Mouse (Mus musculus): ENCODE measurements around the gene Rnf151. TPM values are rescaled to one million over a fixed set of nuclear protein-coding genes. Genes with fewer than 3 reads are reported as not detected.

Rnf151 gene
- polyA plus RNA-seq, 1 experiment from 2014 or later: not detected

DNA sequence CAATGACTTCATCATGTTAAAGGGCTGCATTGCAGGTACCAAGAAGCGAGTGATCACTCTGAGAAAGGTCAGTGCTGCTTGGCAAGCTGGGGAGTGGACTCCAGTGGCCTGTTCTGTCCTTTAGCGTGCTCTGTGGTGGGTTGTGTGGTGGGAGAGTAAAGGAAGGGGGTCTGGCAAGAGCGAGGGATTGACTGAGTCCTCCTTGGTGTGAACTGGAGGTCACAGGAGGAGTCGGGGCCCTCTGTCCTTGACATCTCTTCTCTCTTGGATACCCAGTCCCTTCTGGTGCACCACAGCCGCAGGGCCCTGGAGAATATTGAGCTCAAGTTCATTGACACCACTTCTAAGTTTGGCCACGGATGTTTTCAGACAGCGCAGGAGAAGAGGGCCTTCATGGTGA, 17.6 kb upstream of the Rnf151 start:
- no peaks in the 10 kb centered on the region for H3K27me3 ChIP-seq (ENCODE audit: control insufficient read depth, insufficient read depth, low read length)
- H3K4me1 ChIP-seq (ENCODE audit: control insufficient read depth, insufficient read depth, low read length): peaks cover 5% of the 10 kb centered on the region; the same call in 1 of the 2 replicates
- H3K36me3 ChIP-seq (ENCODE audit: control insufficient read depth, insufficient read depth, low read length): no peaks in the 10 kb centered on the region
- 88% methylated on average over 7 of the region's 7 CpGs for WGBS
- H3K4me3 ChIP-seq (ENCODE audit: low read depth, low read length): no peak overlapping the region
- no peaks in the 10 kb centered on the region for H3K9me3 ChIP-seq (ENCODE audit: control insufficient read depth, low read length)
- ATAC-seq (ENCODE audit: low read depth): no peak
- H3K9ac ChIP-seq (replicated peaks; ENCODE audit: low read depth, low read length): no peak overlapping the region
- H3K27ac ChIP-seq (ENCODE audit: low read depth, low read length): no peak overlapping the region
- H3K4me2 ChIP-seq (ENCODE audit: low read depth, low read length): peak overlapping the region; percentile 47; the same call in 1 of the 2 replicates

- WGBS: 75% methylated on average over 1 of the region's 1 CpGs
- no peaks in the 10 kb centered on the region for H3K27me3 ChIP-seq (ENCODE audit: control insufficient read depth, insufficient read depth, low read length)
- no peaks in the 10 kb centered on the region for H3K9me3 ChIP-seq (ENCODE audit: control insufficient read depth, low read length)
- H3K4me2 ChIP-seq (ENCODE audit: low read depth, low read length): no peak overlapping the region
- peaks cover 5% of the 10 kb centered on the region; the same call in 1 of the 2 replicates for H3K4me1 ChIP-seq (ENCODE audit: control insufficient read depth, insufficient read depth, low read length)
- no peaks in the 10 kb centered on the region for H3K36me3 ChIP-seq (ENCODE audit: control insufficient read depth, insufficient read depth, low read length)
- H3K9ac ChIP-seq (replicated peaks; ENCODE audit: low read depth, low read length): no peak overlapping the region
- ATAC-seq (ENCODE audit: low read depth): no peak
- no peak overlapping the region for H3K27ac ChIP-seq (ENCODE audit: low read depth, low read length)
- no peak overlapping the region for H3K4me3 ChIP-seq (ENCODE audit: low read depth, low read length)
Measured at GRCm38 (mm10) chr17:24734513-24734912, 16.6 kb upstream of the Rnf151 start.

- H3K4me2 ChIP-seq (ENCODE audit: low read depth, low read length): no peak overlapping the region
- H3K27ac ChIP-seq (ENCODE audit: low read depth, low read length): no peak overlapping the region
- no peaks in the 10 kb centered on the region for H3K27me3 ChIP-seq (ENCODE audit: control insufficient read depth, insufficient read depth, low read length)
- no peak overlapping the region for H3K9ac ChIP-seq (replicated peaks; ENCODE audit: low read depth, low read length)
- no peaks in the 10 kb centered on the region for H3K9me3 ChIP-seq (ENCODE audit: control insufficient read depth, low read length)
- peaks cover 5% of the 10 kb centered on the region; the same call in 1 of the 2 replicates for H3K4me1 ChIP-seq (ENCODE audit: control insufficient read depth, insufficient read depth, low read length)
- WGBS: 92% methylated on average over 21 of the region's 21 CpGs
- ATAC-seq (ENCODE audit: low read depth): no peak
- H3K36me3 ChIP-seq (ENCODE audit: control insufficient read depth, insufficient read depth, low read length): no peaks in the 10 kb centered on the region
- no peak overlapping the region for H3K4me3 ChIP-seq (ENCODE audit: low read depth, low read length)
Measured at GRCm38 (mm10) chr17:24733434-24734050, 15.7 kb upstream of the Rnf151 start.

DNA sequence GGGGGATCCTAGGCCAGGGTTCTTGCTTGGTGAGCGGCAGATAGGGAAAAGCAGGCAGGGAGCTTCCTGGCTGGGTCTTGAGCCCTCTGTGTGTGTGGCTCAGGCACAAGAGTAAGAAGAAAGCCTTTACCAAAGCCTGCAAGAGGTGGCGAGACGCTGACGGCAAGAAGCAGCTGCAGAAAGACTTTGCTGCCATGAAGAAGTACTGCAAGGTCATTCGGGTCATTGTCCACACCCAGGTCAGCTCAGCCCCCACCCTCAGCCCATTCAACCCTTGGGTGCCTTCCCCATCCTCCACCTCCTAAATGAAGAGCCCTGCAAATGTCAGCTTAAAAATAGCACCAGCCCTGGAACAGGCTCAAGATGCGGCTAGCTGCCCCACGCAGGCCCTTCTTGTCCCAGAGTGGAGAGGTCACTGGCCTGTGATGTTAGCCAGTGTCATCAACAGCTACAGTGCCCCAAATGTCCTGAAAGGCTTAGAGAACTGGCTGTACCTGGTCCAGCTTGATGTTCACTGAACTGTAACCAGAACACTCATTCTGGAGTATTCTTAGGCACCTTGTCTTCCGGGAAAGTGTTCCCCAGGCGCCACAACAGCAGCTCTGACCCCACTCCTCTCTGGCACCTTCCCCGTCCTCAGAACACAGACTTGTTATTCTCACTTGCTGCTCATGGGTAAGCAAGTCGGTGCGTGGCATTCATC, 14.5 kb upstream of the Rnf151 start:
- Histone ChIP-seq H3K27me3 (ENCODE audit: control insufficient read depth, insufficient read depth, low read length) (no peaks in the 10 kb centered on the region), H3K4me3 (ENCODE audit: low read depth, low read length) (no peak overlapping the region), H3K36me3 (ENCODE audit: control insufficient read depth, insufficient read depth, low read length) (no peaks in the 10 kb centered on the region), H3K9ac (replicated peaks; ENCODE audit: low read depth, low read length) (no peak overlapping the region), H3K9me3 (ENCODE audit: control insufficient read depth, low read length) (no peaks in the 10 kb centered on the region), H3K4me1 (ENCODE audit: control insufficient read depth, insufficient read depth, low read length) (peaks cover 5% of the 10 kb centered on the region; the same call in 1 of the 2 replicates), H3K4me2 (ENCODE audit: low read depth, low read length) (no peak overlapping the region), H3K27ac (ENCODE audit: low read depth, low read length) (no peak overlapping the region)
- no peak for ATAC-seq (ENCODE audit: low read depth)
- WGBS: 82% methylated on average over 9 of the region's 12 CpGs

GRCm38 (mm10) chr17:24730787-24731186, 12.9 kb upstream of the Rnf151 start:
- Histone ChIP-seq H3K27me3 (ENCODE audit: control insufficient read depth, insufficient read depth, low read length) (no peaks in the 10 kb centered on the region), H3K9ac (replicated peaks; ENCODE audit: low read depth, low read length) (no peak overlapping the region), H3K4me2 (ENCODE audit: low read depth, low read length) (no peak overlapping the region), H3K36me3 (ENCODE audit: control insufficient read depth, insufficient read depth, low read length) (no peaks in the 10 kb centered on the region), H3K27ac (ENCODE audit: low read depth, low read length) (no peak overlapping the region), H3K4me1 (ENCODE audit: control insufficient read depth, insufficient read depth, low read length) (0 out of 2 replicates have a peak, but pooled peaks cover 1% of the 10 kb centered on the region), H3K4me3 (ENCODE audit: low read depth, low read length) (no peak overlapping the region), H3K9me3 (ENCODE audit: control insufficient read depth, low read length) (no peaks in the 10 kb centered on the region)
- no peak for ATAC-seq (ENCODE audit: low read depth)
- 81% methylated on average over 14 of the region's 14 CpGs for WGBS

GRCm38 (mm10) chr17:24729067-24729466, 11.2 kb upstream of the Rnf151 start:
- Histone ChIP-seq H3K9me3 (ENCODE audit: control insufficient read depth, low read length) (no peaks in the 10 kb centered on the region), H3K27me3 (ENCODE audit: control insufficient read depth, insufficient read depth, low read length) (no peaks in the 10 kb centered on the region), H3K4me2 (ENCODE audit: low read depth, low read length) (no peak overlapping the region), H3K4me1 (ENCODE audit: control insufficient read depth, insufficient read depth, low read length) (no peaks in the 10 kb centered on the region), H3K27ac (ENCODE audit: low read depth, low read length) (no peak overlapping the region), H3K36me3 (ENCODE audit: control insufficient read depth, insufficient read depth, low read length) (no peaks in the 10 kb centered on the region), H3K9ac (replicated peaks; ENCODE audit: low read depth, low read length) (no peak overlapping the region), H3K4me3 (ENCODE audit: low read depth, low read length) (no peak overlapping the region)
- no peak for ATAC-seq (ENCODE audit: low read depth)
- WGBS: 82% methylated on average over 6 of the region's 6 CpGs

- no peaks in the 10 kb centered on the region for H3K9me3 ChIP-seq (ENCODE audit: control insufficient read depth, low read length)
- no peak overlapping the region for H3K27ac ChIP-seq (ENCODE audit: low read depth, low read length)
- H3K36me3 ChIP-seq (ENCODE audit: control insufficient read depth, insufficient read depth, low read length): no peaks in the 10 kb centered on the region
- H3K4me3 ChIP-seq (ENCODE audit: low read depth, low read length): no peak overlapping the region
- H3K4me1 ChIP-seq (ENCODE audit: control insufficient read depth, insufficient read depth, low read length): peaks cover 5% of the 10 kb centered on the region
- H3K27me3 ChIP-seq (ENCODE audit: control insufficient read depth, insufficient read depth, low read length): no peaks in the 10 kb centered on the region
- WGBS: 71% methylated on average over 17 of the region's 17 CpGs
- no peak overlapping the region for H3K4me2 ChIP-seq (ENCODE audit: low read depth, low read length)
- no peak for ATAC-seq (ENCODE audit: low read depth)
- no peak overlapping the region for H3K9ac ChIP-seq (replicated peaks; ENCODE audit: low read depth, low read length)
Measured at GRCm38 (mm10) chr17:24728184-24728583, 10.3 kb upstream of the Rnf151 start.

DNA sequence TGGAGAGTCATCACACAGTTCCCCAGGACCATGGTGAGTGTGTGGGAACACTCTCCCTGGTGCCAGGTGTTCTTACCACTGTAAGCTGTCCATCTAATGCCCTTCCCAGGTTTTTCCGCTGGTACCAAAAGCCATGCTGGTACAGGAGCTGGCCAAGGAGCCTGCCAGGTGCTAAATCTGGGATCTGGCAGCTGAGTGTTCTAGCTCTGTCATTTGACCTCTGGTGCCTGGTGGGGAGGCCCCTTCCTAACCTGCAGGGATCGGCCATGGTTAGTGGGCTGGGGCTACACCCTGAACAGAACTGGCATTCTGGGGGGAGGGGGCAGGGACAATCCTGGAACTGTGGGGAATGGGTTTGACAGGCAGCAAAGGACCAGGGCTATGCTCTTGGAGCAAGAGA, 9.8 kb upstream of the Rnf151 start, which contains the start of gene Rpl3l:
Gene Rpl3l, plus strand, starts transcription at position 203 of the 400 bp plus-strand sequence.
- Histone ChIP-seq H3K36me3 (ENCODE audit: control insufficient read depth, insufficient read depth, low read length) (no peaks in the 10 kb centered on the region), H3K4me1 (ENCODE audit: control insufficient read depth, insufficient read depth, low read length) (peaks cover 11% of the 10 kb centered on the region), H3K27me3 (ENCODE audit: control insufficient read depth, insufficient read depth, low read length) (no peaks in the 10 kb centered on the region), H3K9ac (replicated peaks; ENCODE audit: low read depth, low read length) (no peak within 1 kb of the TSS), H3K4me3 (ENCODE audit: low read depth, low read length) (no peak within 1 kb of the TSS), H3K27ac (ENCODE audit: low read depth, low read length) (no peak within 1 kb of the TSS), H3K4me2 (ENCODE audit: low read depth, low read length) (no peak within 1 kb of the TSS), H3K9me3 (ENCODE audit: control insufficient read depth, low read length) (no peaks in the 10 kb centered on the region)
- ATAC-seq (ENCODE audit: low read depth): no peak
- 81% methylated on average over 2 of the region's 2 CpGs for WGBS

GRCm38 (mm10) chr17:24725637-24726390, 8.0 kb upstream of the Rnf151 start:
- Histone ChIP-seq H3K4me2 (ENCODE audit: low read depth, low read length) (no peak overlapping the region), H3K36me3 (ENCODE audit: control insufficient read depth, insufficient read depth, low read length) (peaks cover 14% of the 10 kb centered on the region), H3K4me1 (ENCODE audit: control insufficient read depth, insufficient read depth, low read length) (peaks cover 24% of the 10 kb centered on the region), H3K27me3 (ENCODE audit: control insufficient read depth, insufficient read depth, low read length) (no peaks in the 10 kb centered on the region), H3K9me3 (ENCODE audit: control insufficient read depth, low read length) (no peaks in the 10 kb centered on the region), H3K4me3 (ENCODE audit: low read depth, low read length) (no peak overlapping the region), H3K9ac (replicated peaks; ENCODE audit: low read depth, low read length) (no peak overlapping the region), H3K27ac (ENCODE audit: low read depth, low read length) (no peak overlapping the region)
- ATAC-seq (ENCODE audit: low read depth): no peak
- WGBS: 74% methylated on average over 3 of the region's 3 CpGs
